Mouse (Mus musculus): ENCODE results near the gene C1ql2. TPM values are rescaled to one million over a fixed set of nuclear protein-coding genes. Genes with fewer than 3 reads are reported as not detected.

The C1ql2 gene
- polyA plus RNA-seq, 1 experiment from 2014 or later: 0.21 TPM

- Histone ChIP-seq H3K9ac (ENCODE audit: low read length) (no peak overlapping the region), H3K4me3 (ENCODE audit: low read depth, low read length) (no peak overlapping the region), H3K4me2 (replicated peaks; ENCODE audit: low read depth) (no peak overlapping the region), H3K4me1 (replicated peaks; ENCODE audit: control insufficient read depth, insufficient read depth) (no peaks in the 10 kb centered on the region), H3K27ac (replicated peaks) (no peak overlapping the region), H3K36me3 (ENCODE audit: control insufficient read depth, insufficient read depth, low read length) (no peaks in the 10 kb centered on the region), H3K9me3 (ENCODE audit: control insufficient read depth, low read length) (no peaks in the 10 kb centered on the region), H3K27me3 (ENCODE audit: control insufficient read depth, insufficient read depth, low read length) (no peaks in the 10 kb centered on the region)
- no peak for TF ChIP-seq EP300 (optimal IDR thresholded peaks at IDR 0.05)
- TF ChIP-seq CTCF (IDR thresholded peaks at IDR 0.05; ENCODE audit: low read depth): no peak
- DNase-seq (ENCODE audit: low spot score) (no peak), ATAC-seq (ENCODE audit: low FRiP score, low TSS enrichment) (no peak)
- WGBS: 83% methylated on average over 16 of the region's 16 CpGs
Measured at GRCm38 (mm10) chr1:120321270-120322021, 18.9 kb upstream of the C1ql2 start.

- no peak for ATAC-seq (ENCODE audit: low FRiP score, low TSS enrichment)
- no peak for DNase-seq (ENCODE audit: low spot score)
- Histone ChIP-seq H3K9me3 (ENCODE audit: control insufficient read depth, low read length) (no peaks in the 10 kb centered on the region), H3K4me1 (replicated peaks; ENCODE audit: control insufficient read depth, insufficient read depth) (no peaks in the 10 kb centered on the region), H3K27me3 (ENCODE audit: control insufficient read depth, insufficient read depth, low read length) (no peaks in the 10 kb centered on the region), H3K4me3 (ENCODE audit: low read depth, low read length) (no peak overlapping the region), H3K4me2 (replicated peaks; ENCODE audit: low read depth) (no peak overlapping the region), H3K27ac (replicated peaks) (no peak overlapping the region), H3K36me3 (ENCODE audit: control insufficient read depth, insufficient read depth, low read length) (no peaks in the 10 kb centered on the region), H3K9ac (ENCODE audit: low read length) (no peak overlapping the region)
- WGBS: 81% methylated on average over 5 of the region's 5 CpGs
- TF ChIP-seq EP300 (optimal IDR thresholded peaks at IDR 0.05) (no peak), CTCF (IDR thresholded peaks at IDR 0.05; ENCODE audit: low read depth) (no peak)
Measured at GRCm38 (mm10) chr1:120323131-120323561, 17.2 kb upstream of the C1ql2 start.

GRCm38 (mm10) chr1:120327714-120328113, 12.7 kb upstream of the C1ql2 start:
- Histone ChIP-seq H3K36me3 (ENCODE audit: control insufficient read depth, insufficient read depth, low read length) (no peaks in the 10 kb centered on the region), H3K4me1 (replicated peaks; ENCODE audit: control insufficient read depth, insufficient read depth) (no peaks in the 10 kb centered on the region), H3K4me3 (ENCODE audit: low read depth, low read length) (no peak overlapping the region), H3K4me2 (replicated peaks; ENCODE audit: low read depth) (no peak overlapping the region), H3K27me3 (ENCODE audit: control insufficient read depth, insufficient read depth, low read length) (no peaks in the 10 kb centered on the region), H3K9ac (ENCODE audit: low read length) (no peak overlapping the region), H3K27ac (replicated peaks) (no peak overlapping the region), H3K9me3 (ENCODE audit: control insufficient read depth, low read length) (no peaks in the 10 kb centered on the region)
- no peak for ATAC-seq (ENCODE audit: low FRiP score, low TSS enrichment)
- DNase-seq (ENCODE audit: low spot score): peak; percentile 51
- WGBS: 16% methylated on average over 6 of the region's 6 CpGs
- TF ChIP-seq CTCF (IDR thresholded peaks at IDR 0.05; ENCODE audit: low read depth): peak; percentile 83
- TF ChIP-seq EP300 (optimal IDR thresholded peaks at IDR 0.05): no peak

GRCm38 (mm10) chr1:120328212-120328611, 12.2 kb upstream of the C1ql2 start:
- Histone ChIP-seq H3K9ac (ENCODE audit: low read length) (no peak overlapping the region), H3K4me2 (replicated peaks; ENCODE audit: low read depth) (no peak overlapping the region), H3K27ac (replicated peaks) (no peak overlapping the region), H3K4me3 (ENCODE audit: low read depth, low read length) (no peak overlapping the region), H3K27me3 (ENCODE audit: control insufficient read depth, insufficient read depth, low read length) (no peaks in the 10 kb centered on the region), H3K4me1 (replicated peaks; ENCODE audit: control insufficient read depth, insufficient read depth) (no peaks in the 10 kb centered on the region), H3K36me3 (ENCODE audit: control insufficient read depth, insufficient read depth, low read length) (no peaks in the 10 kb centered on the region), H3K9me3 (ENCODE audit: control insufficient read depth, low read length) (no peaks in the 10 kb centered on the region)
- ATAC-seq (ENCODE audit: low FRiP score, low TSS enrichment) (no peak), DNase-seq (ENCODE audit: low spot score) (no peak)
- WGBS: 33% methylated on average over 1 of the region's 1 CpGs
- TF ChIP-seq EP300 (optimal IDR thresholded peaks at IDR 0.05) (no peak), CTCF (IDR thresholded peaks at IDR 0.05; ENCODE audit: low read depth) (no peak)

- no peaks in the 10 kb centered on the region for H3K27me3 ChIP-seq (ENCODE audit: control insufficient read depth, insufficient read depth, low read length)
- no peak overlapping the region for H3K4me2 ChIP-seq (replicated peaks; ENCODE audit: low read depth)
- ATAC-seq (ENCODE audit: low FRiP score, low TSS enrichment) (no peak), DNase-seq (ENCODE audit: low spot score) (peak; percentile 60)
- no peaks in the 10 kb centered on the region for H3K36me3 ChIP-seq (ENCODE audit: control insufficient read depth, insufficient read depth, low read length)
- TF ChIP-seq CTCF (IDR thresholded peaks at IDR 0.05; ENCODE audit: low read depth) (no peak), EP300 (optimal IDR thresholded peaks at IDR 0.05) (no peak)
- no peak overlapping the region for H3K9ac ChIP-seq (ENCODE audit: low read length)
- no peak overlapping the region for H3K4me3 ChIP-seq (ENCODE audit: low read depth, low read length)
- no peaks in the 10 kb centered on the region for H3K9me3 ChIP-seq (ENCODE audit: control insufficient read depth, low read length)
- 35% methylated on average over 6 of the region's 6 CpGs for WGBS
- H3K27ac ChIP-seq (replicated peaks): no peak overlapping the region
- no peaks in the 10 kb centered on the region for H3K4me1 ChIP-seq (replicated peaks; ENCODE audit: control insufficient read depth, insufficient read depth)
Measured at GRCm38 (mm10) chr1:120331841-120332240, 8.5 kb upstream of the C1ql2 start.

- ATAC-seq (ENCODE audit: low FRiP score, low TSS enrichment): no peak
- Histone ChIP-seq H3K4me3 (ENCODE audit: low read depth, low read length) (no peak overlapping the region), H3K27ac (replicated peaks) (no peak overlapping the region), H3K36me3 (ENCODE audit: control insufficient read depth, insufficient read depth, low read length) (no peaks in the 10 kb centered on the region), H3K9ac (ENCODE audit: low read length) (no peak overlapping the region), H3K4me1 (replicated peaks; ENCODE audit: control insufficient read depth, insufficient read depth) (no peaks in the 10 kb centered on the region), H3K27me3 (ENCODE audit: control insufficient read depth, insufficient read depth, low read length) (peaks cover 18% of the 10 kb centered on the region), H3K9me3 (ENCODE audit: control insufficient read depth, low read length) (no peaks in the 10 kb centered on the region), H3K4me2 (replicated peaks; ENCODE audit: low read depth) (no peak overlapping the region)
- DNase-seq (ENCODE audit: low spot score): no peak
- TF ChIP-seq EP300 (optimal IDR thresholded peaks at IDR 0.05) (no peak), CTCF (IDR thresholded peaks at IDR 0.05; ENCODE audit: low read depth) (peak; percentile 54)
- WGBS: 31% methylated on average over 7 of the region's 7 CpGs
Measured at GRCm38 (mm10) chr1:120337970-120338369, 2.4 kb upstream of the C1ql2 start.
